Mouse (Mus musculus) liver, embryonic 18 days (tissue): Measurements from ENCODE around the gene Nt5dc3. TPM values are rescaled to one million over a fixed set of nuclear protein-coding genes. Genes with fewer than 3 reads are reported as not detected.

ENCODE experiments used
- polyA plus RNA-seq: library from polyadenylated mRNA; depleted of rRNA; stranded (reverse); fragments of >200 nt; gene quantifications from 2 replicates; pipeline ENCODE4 v1.2.3, GENCODE M21; 2012; rRNA removed

Gene Nt5dc3
- polyA plus RNA-seq, result 1.3 and 1.9 TPM in 2 replicates

DNA sequence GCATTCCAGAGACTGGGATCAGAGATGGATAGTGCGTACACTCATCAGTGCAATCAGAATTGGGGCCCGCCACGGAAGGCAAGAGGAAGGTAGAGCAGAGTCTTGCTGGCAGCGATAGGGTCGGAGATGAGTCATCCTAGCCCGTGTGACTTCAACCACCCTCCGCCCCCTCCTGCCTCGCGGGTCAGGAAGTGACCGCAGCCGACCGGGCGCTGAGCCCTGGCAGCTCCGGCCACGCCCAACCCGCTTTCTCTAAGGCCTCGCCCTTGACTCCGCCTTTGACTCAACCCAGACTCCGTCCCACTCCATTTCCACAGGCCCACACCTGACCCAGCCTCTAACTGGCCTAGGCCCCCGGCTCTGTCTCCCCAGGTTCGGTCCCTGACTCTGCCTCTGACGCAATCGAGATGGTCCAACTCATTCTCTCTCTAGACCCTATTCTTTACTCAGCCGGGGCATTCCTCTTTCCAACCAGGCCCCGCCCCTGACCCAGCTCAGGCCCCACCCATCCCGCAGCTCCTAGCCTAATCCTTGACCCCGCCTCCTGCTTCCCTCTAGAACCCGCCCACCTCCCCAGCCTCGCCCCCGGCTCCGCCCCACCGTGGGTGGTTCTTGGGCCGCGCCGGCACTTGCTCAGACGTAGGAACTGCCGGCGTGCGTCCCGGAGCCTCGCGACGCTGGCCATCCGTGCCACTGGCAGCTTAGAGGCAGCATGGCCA, at the start of gene Nt5dc3:
TSS of gene Nt5dc3 (plus strand) at position 608 of the 719 bp plus-strand sequence.

GRCm38 (mm10) chr10:86763672-86764071, 15.1 kb upstream of the Nt5dc3 start, which contains the start of gene Gm49358:
TSS of gene Gm49358 (plus strand) at chr10:86763972.

Other genes with a start within 250 kb of the Nt5dc3 start
- gene Hsp90b1, start 73.5 kb upstream of the Nt5dc3 start, polyA plus RNA-seq, result 178 and 210 TPM in 2 replicates
- gene Ttc41, start 73.2 kb upstream of the Nt5dc3 start, polyA plus RNA-seq, result 1.1 and 1.2 TPM in 2 replicates
- not detected in 2 replicates for gene Gm49358, start 15.0 kb upstream of the Nt5dc3 start, polyA plus RNA-seq
- gene Stab2, start 229.0 kb downstream of the Nt5dc3 start, polyA plus RNA-seq, result 16.9 and 21.6 TPM in 2 replicates